Mouse (Mus musculus) CH12.LX (cell line): ENCODE results near the gene Asic2.

Experiments used
- CTCF ChIP-seq, 2 experiments: IDR thresholded peaks in 1 of 2; conservative IDR thresholded peaks in 1 of 2; 2 replicates each; pipeline ENCODE4 v1.5.1; 2011 to 2012; ENCODE audit warnings: low read depth in 2 of 2, low read length in 2 of 2, improper control_type of control experiment in 1 of 2, inconsistent platforms in 1 of 2, mild to moderate bottlenecking in 1 of 2, moderate library complexity in 1 of 2
- E2F4 ChIP-seq: IDR thresholded peaks from 2 replicates; pipeline ENCODE4 v1.6.1; 2011; ENCODE audit warnings: low read depth, low read length, improper control_type of control experiment; ENCODE audit not compliant: insufficient replicate concordance
- GABPA ChIP-seq: IDR thresholded peaks from 2 replicates; pipeline ENCODE4 v1.6.1; 2012; ENCODE audit warnings: low read depth, low read length, improper control_type of control experiment, inconsistent platforms; ENCODE audit not compliant: insufficient replicate concordance
- HCFC1 ChIP-seq: IDR thresholded peaks from 2 replicates; pipeline ENCODE4 v1.6.1; 2012; ENCODE audit warnings: low read depth, mild to moderate bottlenecking, inconsistent platforms, low read length, improper control_type of control experiment
- IRF4 ChIP-seq: IDR thresholded peaks from 2 replicates; pipeline ENCODE4 v1.6.1; 2014; ENCODE audit warnings: low read depth, mild to moderate bottlenecking, inconsistent platforms, low read length, improper control_type of control experiment
- MAFK ChIP-seq: IDR thresholded peaks from 2 replicates; pipeline ENCODE4 v1.6.1; 2011; ENCODE audit warnings: low read length, improper control_type of control experiment; ENCODE audit not compliant: insufficient replicate concordance
- MAX ChIP-seq: IDR thresholded peaks from 2 replicates; pipeline ENCODE4 v1.6.1; 2011; ENCODE audit warnings: low read length, improper control_type of control experiment
- MYC ChIP-seq: IDR thresholded peaks from 2 replicates; pipeline ENCODE4 v1.6.1; 2011; ENCODE audit warnings: low read depth, mild to moderate bottlenecking, improper control_type of control experiment, low read length
- POLR2A ChIP-seq: IDR thresholded peaks from 2 replicates; pipeline ENCODE4 v1.6.1; 2011; ENCODE audit warnings: low read depth, mild to moderate bottlenecking, improper control_type of control experiment, low read length
- SIN3A ChIP-seq: IDR thresholded peaks from 2 replicates; pipeline ENCODE4 v1.6.1; 2012; ENCODE audit warnings: low read length, improper control_type of control experiment, inconsistent platforms
- TBP ChIP-seq: conservative IDR thresholded peaks from 2 replicates; pipeline ENCODE4 v1.6.1; 2011; ENCODE audit warnings: low read depth, low read length, improper control_type of control experiment
- UBTF ChIP-seq: IDR thresholded peaks from 2 replicates; pipeline ENCODE4 v1.6.1; 2012; ENCODE audit warnings: low read depth, mild to moderate bottlenecking, inconsistent platforms, low read length, improper control_type of control experiment, moderate library complexity
- ZC3H11A ChIP-seq: IDR thresholded peaks from 2 replicates; pipeline ENCODE4 v1.6.1; 2012; ENCODE audit warnings: low read depth, mild to moderate bottlenecking, inconsistent platforms, low read length, improper control_type of control experiment

GRCm38 (mm10) chr11:81323146-81323545 is 645.1 kb downstream of the Asic2 start:
- TF ChIP-seq E2F4 (no peak), POLR2A (no peak), GABPA (no peak), SIN3A (no peak), CTCF (conservative IDR thresholded peaks at IDR 0.05 in 1 of 2, IDR thresholded peaks at IDR 0.05 in 1 of 2; ENCODE audit: low read depth in 2 of 2, low read length in 2 of 2) (no peak), UBTF (no peak), ZC3H11A (no peak), HCFC1 (no peak), TBP (no peak), MYC (no peak), IRF4 (no peak), MAX (no peak), MAFK (no peak)
